Mouse (Mus musculus) hindbrain, embryonic 14.5 days (tissue): ENCODE data around the gene Serp2. TPM values are rescaled to one million over a fixed set of nuclear protein-coding genes. Genes with fewer than 3 reads are reported as not detected.
A peak's percentile ranks its signal among the peaks of the same experiment; 100 is the strongest.

ENCODE experiments used
- ATAC-seq: fragments of 200-750 bp; cut with Nextera tagmentation; 2 replicates; pipeline ENCODE4 v1.8.0; 2017; ENCODE audit warnings: moderate number of reproducible peaks, mild to moderate bottlenecking, moderate TSS enrichment, moderate library complexity; ENCODE audit not compliant: low FRiP score
- DNase-seq: peaks from one replicate; pipeline ENCODE4 v3.0.0-alpha.2; 2015; ENCODE audit warnings: low spot score
- H3K27ac ChIP-seq: fragments of 300-500 bp; sonication (generic); 2 replicates; pipeline ENCODE4 v1.5.1; 2014; ENCODE audit warnings: mild to moderate bottlenecking, moderate library complexity
- H3K27me3 ChIP-seq: fragments of 300-500 bp; sonication (generic); 2 replicates; pipeline ENCODE4 v1.6.1; 2014; ENCODE audit warnings: mild to moderate bottlenecking, low read length, mixed read lengths; ENCODE audit not compliant: control insufficient read depth, insufficient read depth
- H3K36me3 ChIP-seq: fragments of 300-500 bp; sonication (generic); replicated peaks from 2 replicates; pipeline ENCODE4 v1.6.1; 2014; ENCODE audit not compliant: control insufficient read depth, insufficient read depth
- H3K4me1 ChIP-seq: fragments of 300-500 bp; sonication (generic); replicated peaks from 2 replicates; pipeline ENCODE4 v1.6.1; 2014; ENCODE audit warnings: antibody characterized with exemption, low read length, mixed read lengths; ENCODE audit not compliant: control insufficient read depth, insufficient read depth
- H3K4me2 ChIP-seq: fragments of 300-500 bp; sonication (generic); replicated peaks from 2 replicates; pipeline ENCODE4 v1.6.1; 2014; ENCODE audit warnings: mild to moderate bottlenecking, moderate library complexity
- H3K4me3 ChIP-seq: fragments of 300-500 bp; sonication (generic); replicated peaks from 2 replicates; pipeline ENCODE4 v1.5.1; 2014; ENCODE audit warnings: mild to moderate bottlenecking, low read length
- H3K9ac ChIP-seq: fragments of 300-500 bp; sonication (generic); 2 replicates; pipeline ENCODE4 v1.6.1; 2014
- H3K9me3 ChIP-seq: fragments of 300-500 bp; sonication (generic); 2 replicates; pipeline ENCODE4 v1.6.1; 2016; ENCODE audit warnings: low read length; ENCODE audit not compliant: control insufficient read depth
- WGBS: fragments of 180-500 bp; shearing (Covaris S2); extraction: QIAGEN DNeasy Blood & Tissue Kit; methylation state at CpG from one replicate; pipeline ENCODE4 v1.1.7; 2014; 5-methylcytosine and 5-hydroxymethylcytosine counted together
- polyA plus RNA-seq: library from polyadenylated mRNA; unstranded; fragments of >200 nt; fragmentation: Nextera tagmentation; extraction: Ambion mirVana; gene quantifications from 2 replicates; pipeline ENCODE4 v1.2.1, GENCODE M21; 2014

Gene Serp2
- polyA plus RNA-seq, 1 experiment from 2014 or later = 217 TPM

- no peak overlapping the region for H3K9ac ChIP-seq
- no peaks in the 10 kb centered on the region for H3K36me3 ChIP-seq
- no peak overlapping the region for H3K4me3 ChIP-seq
- ATAC-seq (no peak), DNase-seq (no peak)
- 95% methylated on average over 5 of the region's 5 CpGs for WGBS
- peaks cover 9% of the 10 kb centered on the region; the same call in 1 of the 2 replicates for H3K4me1 ChIP-seq
- H3K27ac ChIP-seq = no peak overlapping the region
- H3K4me2 ChIP-seq = no peak overlapping the region
- H3K9me3 ChIP-seq = no peaks in the 10 kb centered on the region
- H3K27me3 ChIP-seq = no peaks in the 10 kb centered on the region
These were observed 38.5 kb downstream of the Serp2 start for GRCm38 (mm10) chr14:76518217-76518616.

GRCm38 (mm10) chr14:76515620-76516019 is 41.1 kb downstream of the Serp2 start:
- peaks cover 10% of the 10 kb centered on the region; the same call in 1 of the 2 replicates for H3K4me1 ChIP-seq

GRCm38 (mm10) chr14:76514050-76514585 is 42.6 kb downstream of the Serp2 start:
- Histone ChIP-seq H3K4me2 (peak overlapping the region; percentile 13; the same call in 1 of the 2 replicates), H3K27ac (no peak overlapping the region), H3K27me3 (no peaks in the 10 kb centered on the region), H3K9ac (no peak overlapping the region), H3K4me1 (peaks cover 10% of the 10 kb centered on the region; the same call in 1 of the 2 replicates), H3K36me3 (0 out of 2 replicates have a peak, but pooled peaks cover 4% of the 10 kb centered on the region), H3K9me3 (no peaks in the 10 kb centered on the region), H3K4me3 (no peak overlapping the region)
- ATAC-seq = no peak
- DNase-seq = no peak
- 35% methylated on average over 6 of the region's 6 CpGs for WGBS

More at GRCm38 (mm10) chr14:76515620-76516019, 41.1 kb downstream of the Serp2 start:
- WGBS = 70% methylated on average over 7 of the region's 7 CpGs
- DNase-seq (no peak), ATAC-seq (no peak)
- H3K4me3 ChIP-seq = no peak overlapping the region
- no peaks in the 10 kb centered on the region for H3K27me3 ChIP-seq
- no peak overlapping the region for H3K27ac ChIP-seq
- H3K9me3 ChIP-seq = no peaks in the 10 kb centered on the region
- H3K9ac ChIP-seq = no peak overlapping the region
- H3K36me3 ChIP-seq = no peaks in the 10 kb centered on the region
- no peak overlapping the region for H3K4me2 ChIP-seq

GRCm38 (mm10) chr14:76513395-76514049 is 43.2 kb downstream of the Serp2 start:
- 0 out of 2 replicates have a peak, but pooled peaks cover 4% of the 10 kb centered on the region for H3K36me3 ChIP-seq
- H3K4me3 ChIP-seq = no peak overlapping the region
- 18% methylated on average over 11 of the region's 11 CpGs for WGBS
- H3K27me3 ChIP-seq = no peaks in the 10 kb centered on the region
- no peaks in the 10 kb centered on the region for H3K9me3 ChIP-seq
- peak overlapping the region; percentile 13; the same call in 1 of the 2 replicates for H3K4me2 ChIP-seq
- ATAC-seq (peak; percentile 49; the same call in 1 of the 2 replicates), DNase-seq (no peak)
- 0 out of 2 replicates have a peak overlapping the region, but pooled peaks have one; percentile 2 for H3K9ac ChIP-seq
- H3K27ac ChIP-seq = peak overlapping the region; percentile 9; the same call in 1 of the 2 replicates
- H3K4me1 ChIP-seq = peaks cover 12% of the 10 kb centered on the region; the same call in 1 of the 2 replicates

GRCm38 (mm10) chr14:76511971-76512370 is 44.7 kb downstream of the Serp2 start:
- no peak for DNase-seq
- no peaks in the 10 kb centered on the region for H3K9me3 ChIP-seq
- H3K4me3 ChIP-seq = no peak overlapping the region

GRCm38 (mm10) chr14:76508701-76509100 is 48.0 kb downstream of the Serp2 start:
- Histone ChIP-seq H3K9ac (no peak overlapping the region), H3K9me3 (no peaks in the 10 kb centered on the region), H3K4me1 (peaks cover 27% of the 10 kb centered on the region), H3K4me2 (no peak overlapping the region), H3K27me3 (no peaks in the 10 kb centered on the region), H3K4me3 (no peak overlapping the region), H3K36me3 (peaks cover 25% of the 10 kb centered on the region), H3K27ac (no peak overlapping the region)
- DNase-seq (no peak), ATAC-seq (no peak)
- WGBS = 78% methylated on average over 10 of the region's 10 CpGs

More at GRCm38 (mm10) chr14:76511971-76512370, 44.7 kb downstream of the Serp2 start:
- no peak overlapping the region for H3K4me2 ChIP-seq
- WGBS = 84% methylated on average over 7 of the region's 7 CpGs
- peaks cover 25% of the 10 kb centered on the region for H3K4me1 ChIP-seq
- no peak for ATAC-seq
- peaks cover 18% of the 10 kb centered on the region for H3K36me3 ChIP-seq
- H3K9ac ChIP-seq = no peak overlapping the region
- no peak overlapping the region for H3K27ac ChIP-seq
- no peaks in the 10 kb centered on the region for H3K27me3 ChIP-seq

- DNase-seq (no peak), ATAC-seq (no peak)
- peaks cover 25% of the 10 kb centered on the region for H3K36me3 ChIP-seq
- WGBS = 81% methylated on average over 9 of the region's 9 CpGs
- H3K4me3 ChIP-seq = peak overlapping the region; percentile 78; the same call in 1 of the 2 replicates
- no peaks in the 10 kb centered on the region for H3K27me3 ChIP-seq
- H3K4me2 ChIP-seq = peak overlapping the region; percentile 98
- no peak overlapping the region for H3K9ac ChIP-seq
- H3K27ac ChIP-seq = no peak overlapping the region
- no peaks in the 10 kb centered on the region for H3K9me3 ChIP-seq
- peaks cover 27% of the 10 kb centered on the region for H3K4me1 ChIP-seq
These were observed 48.7 kb downstream of the Serp2 start for GRCm38 (mm10) chr14:76507804-76508500.

- H3K27ac ChIP-seq = no peak overlapping the region
- WGBS = 92% methylated on average over 7 of the region's 7 CpGs
- peak overlapping the region; percentile 98 for H3K4me2 ChIP-seq
- peaks cover 25% of the 10 kb centered on the region for H3K36me3 ChIP-seq
- DNase-seq (no peak), ATAC-seq (no peak)
- peaks cover 27% of the 10 kb centered on the region for H3K4me1 ChIP-seq
- no peaks in the 10 kb centered on the region for H3K9me3 ChIP-seq
- H3K9ac ChIP-seq = peak overlapping the region; percentile 99
- peak overlapping the region; percentile 78 for H3K4me3 ChIP-seq
- no peaks in the 10 kb centered on the region for H3K27me3 ChIP-seq
These were observed 49.3 kb downstream of the Serp2 start for GRCm38 (mm10) chr14:76507357-76507756.
